Mouse (Mus musculus) embryo, embryonic 9.5 days (tissue): ENCODE data around the gene Plscr2.
"Not testable (repeated sequence)": the region's sequence is repeated elsewhere in the genome, so short reads cannot be mapped to it uniquely, and the experiment has no call there.

Source experiments
- DNase-seq: peaks from one replicate; pipeline ENCODE4 v3.0.0-alpha.2; 2017; ENCODE audit errors: extremely low spot score

Plscr2 gene

DNA sequence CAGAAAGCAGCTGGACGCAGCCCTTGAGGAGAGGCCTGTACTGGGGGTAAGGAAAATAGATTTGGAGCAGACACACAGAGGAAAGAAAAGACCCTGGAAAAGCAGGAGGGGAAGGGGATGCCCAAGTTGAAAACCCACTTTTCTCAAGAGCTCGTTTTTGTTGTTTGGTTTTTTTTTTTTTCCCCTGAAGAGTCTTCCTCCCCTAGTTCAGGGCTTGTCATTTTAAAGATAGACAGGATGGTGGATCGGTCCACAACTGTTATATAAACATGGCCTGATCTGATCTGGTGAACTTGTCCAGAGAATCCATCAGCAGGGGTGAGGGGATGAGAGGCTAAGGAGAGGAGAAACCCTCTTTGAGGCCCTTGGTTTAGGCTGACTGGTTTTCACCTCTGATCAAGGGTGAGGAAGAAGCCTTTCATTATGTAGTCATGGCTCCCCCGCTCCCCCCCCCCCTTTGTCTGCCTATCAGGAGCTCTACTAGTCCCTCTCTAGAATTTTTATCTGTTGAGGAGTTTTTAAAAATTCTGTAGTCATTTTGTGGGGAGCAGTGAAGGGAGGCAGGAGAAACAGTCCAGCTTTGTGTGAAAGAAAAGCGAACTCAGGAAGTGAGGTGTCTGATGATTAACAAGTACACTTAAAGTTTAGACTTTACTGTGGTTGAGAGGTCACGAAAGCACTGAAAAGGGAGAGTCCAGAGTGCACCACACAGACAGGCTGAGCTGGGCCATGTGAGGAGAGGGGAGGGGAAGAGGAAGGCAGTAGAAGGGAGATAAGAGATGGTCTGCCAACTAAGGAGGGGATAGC lies 1.2 kb upstream of the Plscr2 start:
- DNase-seq: no peak

DNA sequence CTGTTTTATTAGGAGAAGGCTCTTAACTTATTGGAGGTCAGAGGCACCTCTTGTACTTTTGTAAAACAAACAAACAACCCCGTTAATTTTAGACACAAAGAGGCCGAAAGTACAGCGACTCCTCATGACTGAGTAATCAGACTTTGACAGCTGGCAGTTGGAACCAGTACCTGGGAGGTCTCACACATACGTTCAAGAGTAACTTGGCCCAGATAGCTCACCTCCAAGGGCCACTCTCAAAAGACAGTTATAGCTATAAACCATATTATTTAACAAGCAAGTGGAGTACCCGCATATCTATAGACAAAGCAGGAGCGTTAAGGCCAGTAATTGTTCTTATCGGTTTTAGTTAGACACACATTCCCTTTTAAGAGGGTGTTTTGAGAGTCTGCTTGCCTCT lies 958 bp downstream of the Plscr2 start:
- DNase-seq: no peak

DNA sequence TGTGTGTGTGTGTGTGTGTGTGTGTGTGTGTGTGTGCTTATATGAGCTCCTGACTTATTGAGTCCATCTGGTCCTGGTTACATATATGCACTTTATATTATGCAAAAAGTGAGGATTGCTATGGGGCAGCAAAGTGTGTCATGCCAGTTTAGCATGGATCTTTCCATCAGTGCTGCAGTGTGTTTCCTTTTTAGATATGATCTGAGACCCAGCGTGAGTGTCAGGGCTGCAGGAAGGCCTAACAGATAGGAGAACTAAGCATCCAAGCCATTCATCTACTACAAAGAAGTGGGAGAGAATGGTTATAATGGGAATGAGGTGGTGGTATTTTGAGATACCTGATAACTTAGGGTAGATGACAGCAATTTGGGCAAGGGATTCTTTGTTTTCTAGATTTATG lies 4.6 kb downstream of the Plscr2 start:
- DNase-seq: no peak

DNA sequence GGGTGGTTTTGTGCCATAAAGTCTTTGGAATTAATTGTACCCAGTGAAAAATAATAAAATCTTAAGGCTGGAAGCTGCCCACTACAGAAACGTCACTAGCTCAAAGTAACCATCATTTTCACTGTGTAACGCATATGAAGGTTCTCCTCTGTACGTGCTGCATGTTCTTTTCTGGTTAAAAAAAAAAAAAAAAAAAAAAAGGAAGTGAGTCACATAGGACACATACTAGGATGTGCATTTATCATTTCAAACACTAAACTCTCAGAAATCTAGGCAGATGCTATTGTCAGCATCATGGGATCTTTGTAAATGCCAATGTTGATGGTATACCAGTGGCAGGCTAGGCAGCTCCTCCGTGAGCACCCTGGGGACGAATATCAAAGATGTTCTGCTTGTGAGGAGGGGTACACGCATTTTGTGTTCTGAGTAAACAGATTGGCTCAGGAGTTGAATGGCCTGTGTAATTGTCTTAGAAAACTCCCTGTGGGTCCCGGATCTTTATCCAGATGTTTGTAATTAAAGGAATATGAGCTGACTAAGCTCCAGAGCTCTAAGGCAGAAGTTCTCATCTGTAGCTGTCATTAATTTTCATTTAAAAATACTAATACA lies 7.3 kb downstream of the Plscr2 start:
- no peak for DNase-seq

DNA sequence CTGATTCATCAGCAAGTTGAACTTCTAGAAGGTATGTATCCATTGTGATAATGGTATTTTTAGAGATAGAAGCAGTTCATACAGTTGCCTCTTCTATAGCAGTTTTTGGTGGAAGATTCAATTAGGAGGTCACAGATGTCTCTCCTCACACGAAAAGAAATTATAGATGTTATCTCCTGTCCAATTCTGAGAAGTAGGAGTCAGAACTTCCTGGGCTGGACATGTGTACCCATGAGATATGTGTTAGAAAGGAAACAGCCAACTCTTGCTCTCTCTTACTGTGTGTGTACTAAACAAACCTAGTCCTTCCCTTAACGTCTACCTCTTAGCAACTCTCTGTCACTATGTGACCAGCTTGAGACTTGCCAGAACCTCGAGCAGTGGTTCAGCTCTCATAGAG lies 14.3 kb downstream of the Plscr2 start:
- no peak for DNase-seq

DNA sequence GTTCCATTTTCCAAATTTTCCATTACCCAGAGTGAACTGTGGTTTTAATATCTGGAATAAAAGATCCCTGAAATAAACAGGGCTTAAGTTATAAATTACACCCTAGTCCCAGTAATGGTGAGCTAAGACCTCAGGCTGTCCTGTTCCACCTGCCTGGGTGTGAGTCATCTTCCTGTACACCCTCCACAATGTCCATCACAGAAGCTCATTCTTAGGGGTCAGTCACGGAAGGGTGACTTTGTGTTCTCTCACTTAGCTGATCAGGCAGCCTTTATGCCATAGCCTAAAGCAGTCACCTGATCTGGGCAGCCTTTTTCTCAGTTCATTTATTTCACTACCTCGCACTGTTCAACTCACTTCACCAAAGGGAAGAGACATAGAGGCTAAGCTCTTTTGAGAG lies 16.8 kb downstream of the Plscr2 start:
- no peak for DNase-seq

DNA sequence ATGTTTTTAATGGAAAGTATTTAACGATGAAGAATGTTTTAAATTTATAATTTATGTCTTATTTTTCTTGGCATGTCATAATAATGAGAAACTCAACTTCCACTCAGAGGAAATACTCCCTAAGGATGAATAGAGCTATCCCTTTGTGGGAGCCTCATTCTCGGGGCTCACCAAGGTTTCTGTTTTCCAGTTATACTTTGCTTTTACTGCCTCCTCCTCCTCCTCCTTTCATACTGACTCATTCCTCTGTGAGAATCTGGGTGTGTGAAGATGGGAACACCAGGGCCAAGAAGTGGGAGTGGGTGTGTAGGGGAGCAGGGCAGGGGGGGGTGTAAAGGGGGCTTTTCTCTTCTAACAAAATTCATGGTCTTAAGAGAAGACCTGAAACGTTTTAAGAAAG lies 17.5 kb downstream of the Plscr2 start:
- DNase-seq: no peak

DNA sequence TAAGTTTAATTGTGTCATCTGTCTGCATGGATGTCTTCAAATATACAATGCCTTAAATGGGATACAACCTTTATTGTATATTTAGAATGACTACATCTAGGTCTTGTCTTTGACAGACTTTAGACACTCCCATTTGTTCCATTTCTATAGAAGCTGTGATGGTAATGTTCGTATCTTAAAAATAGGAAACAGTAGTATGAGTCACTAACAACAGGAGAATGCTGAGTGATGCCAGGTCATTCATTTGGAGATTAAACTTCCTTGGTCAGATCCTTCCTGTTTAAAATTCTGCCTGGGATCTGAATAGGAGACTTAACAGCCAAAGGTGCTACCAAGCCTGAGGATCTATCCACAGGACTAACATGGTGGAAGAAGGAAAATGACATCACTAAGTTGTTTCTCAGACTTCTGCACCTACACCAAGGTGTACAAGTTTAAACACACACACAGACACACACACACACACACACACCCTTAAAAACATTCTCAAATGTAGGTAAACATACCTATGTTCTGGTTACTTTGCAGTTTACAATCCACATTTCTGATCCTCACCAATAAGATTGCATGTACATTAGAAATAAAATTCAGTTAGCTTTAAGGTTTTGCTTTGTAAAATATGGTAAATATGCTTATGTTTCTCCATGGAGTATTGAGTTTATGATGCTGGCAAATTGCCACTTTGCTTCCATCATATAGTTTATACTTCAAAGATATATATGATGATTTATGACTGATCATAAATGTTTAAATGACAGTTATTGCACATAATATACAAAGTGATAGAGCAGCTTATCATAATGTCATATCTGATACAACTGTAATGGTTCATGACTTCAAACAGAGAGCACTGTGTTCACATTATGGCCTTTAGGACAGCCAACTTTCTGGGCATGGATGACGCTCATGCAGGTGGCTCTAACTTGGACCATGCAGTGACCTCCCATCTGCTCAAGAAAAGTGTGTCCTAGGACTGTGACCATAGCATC lies 18.5 kb downstream of the Plscr2 start:
- DNase-seq: no peak

DNA sequence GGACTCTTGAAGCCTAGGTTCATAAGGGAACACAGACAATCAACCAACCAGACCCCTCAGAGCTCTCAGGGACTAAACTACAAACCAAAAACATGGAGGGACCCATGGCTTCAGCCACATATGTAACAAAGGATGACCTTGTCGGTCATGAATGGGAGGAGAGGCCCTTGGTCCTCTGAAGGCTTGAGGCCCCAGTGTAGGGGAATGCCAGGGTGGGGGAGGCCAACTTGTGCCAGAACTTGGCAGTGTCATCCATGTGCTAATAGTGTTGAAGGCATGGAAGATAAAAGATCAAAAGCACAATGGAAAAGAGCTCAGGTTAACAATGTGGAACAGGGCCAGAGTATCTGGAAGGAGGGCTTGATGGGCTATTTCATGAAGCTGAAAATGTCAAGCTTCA lies 22.9 kb downstream of the Plscr2 start:
- no peak for DNase-seq

DNA sequence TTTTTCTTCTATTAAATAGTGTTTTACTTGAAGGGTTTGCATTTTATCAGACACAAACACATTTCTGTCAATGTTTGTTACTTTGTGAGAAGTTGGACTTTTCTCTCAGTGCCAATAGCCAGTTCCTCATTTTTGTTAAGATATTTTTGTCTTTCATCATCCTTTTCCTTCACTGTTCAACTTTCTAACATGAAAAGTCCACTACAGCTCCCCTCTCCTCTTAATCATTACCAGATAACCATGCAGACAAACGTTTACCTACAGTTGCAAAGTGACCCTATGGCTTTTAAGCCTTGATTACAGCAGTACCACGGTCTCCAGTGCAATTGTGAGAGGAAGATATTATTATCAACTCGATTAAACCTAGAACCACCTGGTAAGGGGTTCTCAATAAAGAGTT lies 25.8 kb downstream of the Plscr2 start:
- no peak for DNase-seq

DNA sequence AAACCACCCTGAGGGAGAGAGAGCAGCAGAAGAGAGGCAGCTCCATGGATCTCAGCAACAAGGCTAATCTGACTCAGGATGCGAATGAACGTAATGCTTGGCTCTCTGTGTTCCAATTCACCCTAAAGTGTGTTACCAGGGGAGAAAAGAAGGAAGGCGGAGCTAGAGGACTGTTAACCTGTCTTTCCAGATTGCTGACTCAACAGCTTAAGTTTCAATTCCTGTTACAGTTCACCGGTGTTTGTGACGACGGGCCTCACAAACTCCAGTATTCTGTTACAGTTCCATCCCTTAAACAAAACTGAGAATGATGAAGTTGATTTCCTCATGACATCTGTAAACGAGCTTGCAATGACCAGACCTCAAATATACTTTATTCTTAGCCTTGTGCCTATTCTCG lies 29.7 kb downstream of the Plscr2 start:
- no peak for DNase-seq

DNA sequence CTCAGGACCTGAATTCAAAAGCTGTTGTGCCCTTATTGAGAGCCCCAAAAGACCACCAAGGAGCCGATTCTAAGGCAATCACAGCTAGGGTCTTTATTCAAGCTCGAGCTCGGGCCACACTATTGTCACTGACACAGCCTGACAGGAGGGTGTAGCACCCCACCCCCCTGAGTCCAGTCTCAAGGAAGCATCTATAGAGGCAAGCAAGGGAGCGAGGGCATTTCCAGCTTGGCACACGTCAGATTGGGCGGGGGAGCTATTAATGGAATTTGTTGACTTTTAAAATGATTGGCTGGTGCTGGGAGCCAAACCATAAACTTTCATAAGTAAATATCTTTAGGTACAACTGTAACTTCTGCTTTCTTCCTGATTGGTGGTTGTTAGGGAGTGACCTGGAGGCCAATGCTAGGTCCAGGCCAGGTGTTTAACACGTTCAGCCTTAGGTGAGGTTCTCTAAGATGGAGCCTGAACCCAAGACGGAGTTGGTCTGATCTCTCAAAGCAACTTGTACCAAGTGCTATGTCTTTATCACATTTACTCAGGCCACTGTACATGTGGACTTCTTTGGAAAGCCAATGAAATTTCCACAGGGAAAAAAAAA lies 30.3 kb downstream of the Plscr2 start:
- no peak for DNase-seq

DNA sequence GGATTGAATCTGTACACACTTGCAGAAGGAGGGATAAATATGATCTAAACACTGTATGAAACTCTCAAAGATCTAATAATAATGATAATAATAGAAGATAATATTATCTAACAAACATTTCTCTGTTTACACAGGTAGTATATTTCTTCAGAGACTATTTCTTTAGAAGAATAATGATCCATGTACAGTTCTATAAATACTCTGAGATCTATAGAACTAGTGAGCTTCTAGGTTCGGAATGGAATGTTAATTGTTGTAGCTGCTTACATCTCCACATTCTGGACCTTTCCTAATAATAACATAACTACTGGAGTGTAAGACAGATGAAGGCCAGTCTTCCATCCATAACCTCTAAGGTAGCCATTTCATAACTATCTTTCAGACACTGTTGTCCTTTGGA lies 33.7 kb downstream of the Plscr2 start, which contains the start of gene 1700057G04Rik:
1700057G04Rik (plus strand) TSS at position 301 of the 400 bp plus-strand sequence.
- DNase-seq: no peak

DNA sequence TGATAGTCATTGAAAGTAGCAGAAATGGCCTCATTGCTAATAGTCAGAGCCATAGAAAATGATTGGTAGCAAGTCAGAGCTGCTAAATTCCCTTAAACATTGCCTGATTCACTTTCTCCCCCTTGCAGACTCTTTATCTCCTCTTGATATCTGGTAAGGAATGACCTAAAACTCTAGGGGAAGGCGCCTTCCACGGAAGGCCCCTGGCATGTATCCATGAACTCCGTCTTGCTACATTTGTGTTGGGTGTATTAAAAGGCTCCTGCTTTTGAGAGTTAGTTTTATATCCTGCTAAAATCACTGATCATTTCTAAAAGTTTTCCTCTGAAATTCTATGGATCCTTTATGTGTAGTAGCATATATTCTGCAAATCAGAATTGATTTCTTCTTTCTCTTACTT lies 41.4 kb downstream of the Plscr2 start:
- DNase-seq: no peak

DNA sequence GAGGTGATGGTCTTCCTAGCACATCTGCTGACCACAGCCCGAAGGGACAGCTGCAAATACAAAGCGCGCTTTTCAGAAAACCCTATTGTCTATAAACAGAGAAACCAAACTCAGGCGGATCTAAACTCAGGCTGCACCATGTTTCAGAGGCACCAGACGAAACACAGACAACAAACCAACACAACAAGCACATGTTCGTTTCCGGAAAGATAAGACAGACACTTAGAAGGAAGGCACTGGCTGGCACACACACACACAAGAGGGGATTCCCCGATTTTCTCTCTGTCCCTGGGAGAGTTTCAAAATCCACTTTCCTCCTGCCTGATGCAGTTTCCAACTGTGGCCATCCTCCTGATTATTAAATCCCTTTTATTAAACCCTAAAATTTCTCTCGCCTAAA lies 50.5 kb downstream of the Plscr2 start:
- not testable (repeated sequence) for DNase-seq

DNA sequence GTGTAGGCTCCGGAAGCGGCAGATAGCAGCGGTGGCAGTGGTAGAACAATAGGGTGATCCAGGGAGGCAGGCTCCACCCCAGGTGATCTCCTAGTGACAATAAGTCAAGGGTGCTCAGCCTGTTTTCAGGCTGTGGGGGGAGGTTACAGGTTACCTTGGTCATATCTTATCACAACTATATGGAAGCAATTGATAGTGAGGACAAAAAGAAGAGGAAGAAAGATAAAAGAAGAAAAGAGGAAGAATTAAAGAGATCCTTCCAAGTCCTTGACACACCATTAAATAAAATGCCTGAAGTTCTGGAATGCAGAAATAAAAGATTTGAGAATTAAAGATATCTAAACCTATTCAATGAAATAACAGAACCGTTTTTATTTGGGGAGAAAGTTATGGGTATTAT lies 51.4 kb downstream of the Plscr2 start:
- DNase-seq: no peak

DNA sequence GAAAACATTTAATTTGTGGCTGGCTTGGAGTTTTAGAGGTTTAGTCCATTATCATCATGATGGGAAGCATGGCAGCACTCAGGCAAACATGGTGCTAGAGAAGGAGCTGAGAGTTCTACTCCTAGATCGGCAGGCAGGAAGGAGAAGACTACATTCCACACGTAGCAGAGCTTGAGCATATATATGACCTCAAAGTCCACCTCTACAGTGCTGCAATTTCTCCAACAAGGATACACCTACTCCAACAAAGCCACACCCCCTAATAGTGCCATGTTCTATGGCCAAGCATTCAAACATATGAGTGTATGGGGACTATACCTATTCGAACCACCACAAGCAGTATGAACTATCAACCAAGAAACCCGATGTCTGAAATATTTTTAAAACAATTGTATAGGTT lies 56.0 kb downstream of the Plscr2 start:
- no peak for DNase-seq

DNA sequence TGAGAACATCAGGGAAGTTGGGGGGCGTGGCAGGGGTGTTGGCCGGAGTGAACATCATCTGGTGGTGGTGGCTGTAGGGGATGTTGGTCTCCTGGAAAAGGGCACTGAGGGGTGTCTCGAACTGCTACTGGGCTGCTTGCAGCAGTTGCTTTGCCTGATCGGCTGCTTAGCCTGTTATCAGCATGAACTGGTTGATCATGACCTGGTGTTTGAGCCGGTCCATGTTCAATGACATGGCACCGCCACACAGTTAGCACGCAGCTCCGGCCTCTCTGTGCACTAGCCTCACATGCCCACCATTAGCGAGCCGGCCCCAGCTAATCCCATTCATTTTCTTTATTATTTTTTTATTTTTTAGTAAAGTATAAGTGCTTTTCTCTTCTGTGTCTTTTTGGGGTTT lies 59.4 kb downstream of the Plscr2 start:
- DNase-seq: no peak

DNA sequence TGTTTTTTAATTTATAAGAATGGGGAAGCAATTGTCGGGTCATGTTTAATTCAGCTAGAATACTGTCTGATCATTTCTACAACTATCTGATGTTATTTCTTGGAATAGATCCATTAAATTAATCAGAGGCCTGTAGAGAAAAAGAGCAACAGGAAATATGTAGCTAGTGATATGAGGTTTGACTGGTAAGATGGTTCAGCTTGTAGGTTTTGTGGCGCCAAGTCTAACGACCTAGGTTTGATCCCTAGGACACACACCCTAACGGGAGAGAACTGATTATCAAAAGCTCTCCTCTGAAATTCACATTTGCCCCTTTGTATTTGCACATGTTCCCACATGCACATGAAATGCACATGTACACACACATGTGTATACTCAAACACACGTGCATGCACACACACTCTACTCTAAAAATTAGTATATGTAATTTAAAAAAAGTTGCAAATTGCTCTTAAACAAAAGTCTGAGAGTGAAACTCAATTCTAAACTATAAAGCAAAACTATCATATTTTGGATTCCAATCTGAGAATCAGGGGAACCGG lies 59.9 kb downstream of the Plscr2 start:
- no peak for DNase-seq

DNA sequence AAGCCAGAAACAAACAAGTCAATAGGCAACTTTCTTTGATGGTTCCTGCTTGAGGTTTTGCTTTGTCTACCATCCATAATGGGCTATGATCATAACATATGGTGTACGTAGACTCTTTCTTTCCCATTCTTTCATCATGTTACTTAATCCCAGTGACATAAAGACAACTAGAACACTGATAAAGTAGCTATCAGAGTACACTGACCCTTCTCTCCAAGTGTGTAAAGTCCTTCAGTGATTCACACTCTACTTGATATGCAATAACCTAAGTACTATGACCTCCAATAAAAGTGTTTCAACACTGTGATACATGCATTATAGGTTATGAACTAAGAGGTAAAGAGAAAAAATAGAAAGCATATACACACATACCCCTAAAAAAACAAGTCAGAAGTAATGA lies 61.7 kb downstream of the Plscr2 start:
- DNase-seq: no peak

DNA sequence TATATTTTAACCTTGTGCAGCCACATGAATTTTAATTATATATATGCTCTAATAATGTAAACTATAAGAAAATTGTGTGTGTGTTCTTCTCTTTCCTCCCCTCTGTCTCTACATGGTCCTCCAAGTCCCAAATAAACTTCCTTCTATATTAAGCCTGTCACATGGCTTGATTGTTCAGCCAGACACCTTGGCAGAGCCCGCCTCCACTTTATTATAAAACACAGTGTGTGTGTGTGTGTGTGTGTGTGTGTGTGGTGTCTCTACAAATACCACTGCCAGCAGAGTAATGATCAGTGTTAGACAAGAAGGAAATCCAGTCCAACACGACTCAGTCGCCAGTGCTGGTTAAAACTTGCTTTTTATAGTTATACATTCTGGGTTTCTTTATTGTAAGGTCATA lies 62.3 kb downstream of the Plscr2 start:
- no peak for DNase-seq

DNA sequence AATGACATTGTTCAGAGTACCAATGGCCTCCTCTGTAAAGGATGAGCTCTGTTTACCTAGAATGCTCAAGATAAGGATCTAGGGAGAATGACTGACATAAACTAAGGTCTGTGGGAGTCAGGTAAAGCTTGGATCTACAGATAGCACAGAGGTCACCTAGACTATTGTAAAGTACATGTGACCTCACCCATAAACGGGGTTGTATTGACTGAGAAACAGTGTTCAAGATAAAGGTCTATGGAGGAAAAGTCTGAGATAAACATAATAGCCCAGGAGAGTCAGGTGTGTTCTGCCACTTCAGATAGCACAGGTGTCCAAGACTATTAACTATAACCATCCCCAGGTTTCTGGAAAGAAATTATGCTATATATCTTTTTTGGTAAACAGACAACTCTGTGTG lies 63.6 kb downstream of the Plscr2 start:
- no peak for DNase-seq
